Mouse (Mus musculus) liver, adult 2 months (tissue): ENCODE data around the gene Cacna2d3.

Experiments used
- CTCF ChIP-seq: fragments of 200-500 bp; IDR thresholded peaks from 2 replicates; pipeline ENCODE4 v1.5.1; 2011; ENCODE audit warnings: low read depth, low read length, control low read depth
- POLR2A ChIP-seq: fragments of 200-500 bp; IDR thresholded peaks from 2 replicates; pipeline ENCODE4 v1.6.1; 2011; ENCODE audit warnings: low read length, control low read depth; ENCODE audit not compliant: insufficient read depth; ENCODE audit errors: extremely low read depth

DNA sequence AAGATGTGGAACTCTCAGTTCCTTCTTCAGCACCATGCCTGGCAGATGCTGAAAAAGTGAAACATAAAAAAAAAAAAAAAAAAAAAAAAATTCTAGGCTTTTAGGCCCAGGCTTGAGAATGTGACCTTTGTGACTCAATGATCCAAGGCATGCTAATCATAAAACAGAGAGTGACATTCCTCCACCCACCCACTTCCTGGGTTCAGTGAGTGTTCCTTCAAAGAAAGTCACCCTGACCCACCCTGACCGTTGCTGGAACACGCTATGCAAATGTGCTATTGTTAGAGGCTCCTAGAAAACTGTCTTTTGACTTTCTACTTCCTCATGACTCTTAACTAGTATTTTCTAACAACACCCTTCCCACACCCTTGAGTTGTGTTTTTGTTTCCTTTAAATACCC is 338.9 kb downstream of the Cacna2d3 start:
- TF ChIP-seq POLR2A (no peak), CTCF (no peak)
